In the genomic region with DNA sequence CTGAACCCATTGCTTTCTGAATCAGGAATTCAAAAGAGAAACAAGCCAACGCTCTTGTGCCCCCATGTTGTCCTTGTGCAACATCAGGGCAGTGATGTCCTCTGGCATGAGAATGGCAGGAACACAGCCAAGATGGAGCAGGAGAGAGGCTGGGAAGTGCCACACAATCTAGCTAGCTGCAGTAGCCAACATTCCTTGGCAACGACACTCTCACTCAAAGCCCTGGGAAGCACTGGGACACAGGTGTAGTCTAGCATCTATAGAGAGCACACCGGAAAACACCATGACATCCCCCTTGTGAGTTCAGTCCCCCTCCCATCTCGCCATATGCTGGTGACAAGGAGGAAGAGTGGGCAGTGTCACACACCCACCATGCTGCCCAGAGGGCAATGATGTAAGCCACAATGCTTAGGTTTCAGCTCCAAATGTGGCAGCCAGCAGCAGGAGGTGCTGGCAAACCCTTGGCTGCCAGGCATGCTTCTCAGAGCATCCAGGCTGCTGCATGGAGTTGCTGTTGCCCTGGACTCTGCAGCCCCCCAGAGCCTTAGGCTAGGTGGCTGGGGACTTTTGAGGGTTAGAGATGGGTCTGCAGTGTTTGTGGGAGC, we compare ENCODE assay signal across 11 mouse cellular contexts.
DNase-seq lines count a peak whose midpoint lies in the region.
"Had no signal": no experiment of that assay in that cellular context is flagged by ENCODE, and none has a peak within 500 bp of the region (broad histone marks: within the 10 kb centered on the region; RNA-seq: fewer than 3 reads in every experiment).

No protein-coding gene starts in this region.

- intact Hi-C loops in heart, postnatal 14 days (cut with DNase I): loop anchor here (5.0 kb wide), 2 partner anchors 108 to 122 kb away; a partner anchor contains a TSS

- DNase-seq in adrenal gland, adult (ENCODE audit: inconsistent age in 2 of 2, low spot score in 1 of 2): peak; percentile 21 to 76
- no peak for DNase-seq in adrenal gland, postnatal 4 days (ENCODE audit: low spot score in 2 of 2)
- peak; percentile 5 for DNase-seq in kidney, postnatal 10 days
- DNase-seq in kidney, adult 9 months: no peak
- peak; percentile 65 for DNase-seq in fat pad, adult 2 months (ENCODE audit: extremely low read depth, low read depth, low spot score)
- peak; percentile 58 to 82 for DNase-seq in heart, postnatal 14 days
- DNase-seq in c-Kit-positive CD71-positive TER-119-positive erythroid progenitor cells, embryonic 14.5 days (ENCODE audit: low spot score): no peak
- no peak for DNase-seq in thymus, postnatal 10 days (ENCODE audit: low spot score in 2 of 2)
- DNase-seq: kidney, postnatal 36 days; lung, adult 18-20 months; right cerebral cortex, postnatal 4 days had no signal

Comparison
In these comparisons a context has a peak if more than half of its experiments do, and no peak if none do; other contexts are left out.
1. DNase-seq: peak in adrenal gland, adult (2 of 2), kidney, postnatal 10 days (single experiment), fat pad, adult 2 months (single experiment) and heart, postnatal 14 days (2 of 2); none in adrenal gland, postnatal 4 days (0 of 2), kidney, adult 9 months (single experiment), c-Kit-positive CD71-positive TER-119-positive erythroid progenitor cells, embryonic 14.5 days (single experiment) and thymus, postnatal 10 days (0 of 2).